Mouse (Mus musculus) bone marrow macrophage, adult 2 months (primary cell): ENCODE measurements around the gene Fam81a.

Experiments used
- CTCF ChIP-seq: IDR thresholded peaks from 2 replicates; pipeline ENCODE4 v1.5.1; 2012; ENCODE audit warnings: low read depth, mild to moderate bottlenecking, low read length, moderate library complexity
- POLR2A ChIP-seq: IDR thresholded peaks from 2 replicates; pipeline ENCODE4 v1.6.1; 2012; ENCODE audit warnings: mild to moderate bottlenecking, low read depth, low read length, borderline replicate concordance

GRCm38 (mm10) chr9:70103106-70103505, 39.3 kb downstream of the Fam81a start:
- no peak for TF ChIP-seq CTCF
- TF ChIP-seq POLR2A, result no peak
